Mouse (Mus musculus): ENCODE results near the gene Brca1. TPM values are rescaled to one million over a fixed set of nuclear protein-coding genes. Genes with fewer than 3 reads are reported as not detected.
"Not testable (repeated sequence)": the region's sequence is repeated elsewhere in the genome, so short reads cannot be mapped to it uniquely, and the experiment has no call there.

The Brca1 gene
- polyA plus RNA-seq, 1 experiment from 2014 or later: 12.3 TPM

DNA sequence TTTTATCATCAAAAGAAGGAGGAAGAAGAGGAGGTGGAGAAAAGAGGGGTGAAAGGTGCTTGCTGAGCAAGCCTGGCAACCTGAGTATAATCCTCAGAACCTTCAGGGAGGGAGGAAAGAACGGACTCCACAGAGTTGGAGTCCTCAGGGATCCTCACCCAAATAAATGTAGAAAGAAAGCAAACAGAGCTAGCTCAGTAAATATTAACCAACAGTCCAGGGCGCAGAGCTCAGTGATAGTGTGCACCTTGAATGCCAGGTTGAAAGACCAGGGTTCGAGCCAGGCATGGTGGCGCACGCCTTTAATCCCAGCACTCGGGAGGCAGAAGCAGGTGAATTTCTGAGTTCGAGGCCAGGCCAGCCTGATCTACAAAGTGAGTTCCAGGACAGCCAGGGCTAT lies 96.1 kb downstream of the Brca1 start:
- 0 out of 2 replicates have a peak, but pooled peaks cover 3% of the 10 kb centered on the region for H3K36me3 ChIP-seq (ENCODE audit: control insufficient read depth, insufficient read depth, low read length)
- 83% methylated on average over 7 of the region's 7 CpGs for WGBS (ENCODE audit: insufficient replicate concordance)
- no peak overlapping the region for H3K9ac ChIP-seq (ENCODE audit: low read depth, low read length)
- H3K27me3 ChIP-seq (ENCODE audit: control insufficient read depth, insufficient read depth, low read length): no peaks in the 10 kb centered on the region
- H3K4me2 ChIP-seq: no peak overlapping the region
- no peak overlapping the region for H3K27ac ChIP-seq (ENCODE audit: low read depth, low read length)
- H3K4me1 ChIP-seq (ENCODE audit: control insufficient read depth, insufficient read depth, low read length): peaks cover 8% of the 10 kb centered on the region
- no peaks in the 10 kb centered on the region for H3K9me3 ChIP-seq (replicated peaks; ENCODE audit: control insufficient read depth, low read length)
- ATAC-seq (replicated peaks; ENCODE audit: insufficient number of reproducible peaks, low FRiP score, low TSS enrichment): no peak
- H3K4me3 ChIP-seq (ENCODE audit: low read depth, low read length): no peak overlapping the region

- no peaks in the 10 kb centered on the region for H3K9me3 ChIP-seq (replicated peaks; ENCODE audit: control insufficient read depth, low read length)
- no peaks in the 10 kb centered on the region for H3K36me3 ChIP-seq (ENCODE audit: control insufficient read depth, insufficient read depth, low read length)
- no peak overlapping the region for H3K27ac ChIP-seq (ENCODE audit: low read depth, low read length)
- no peak for ATAC-seq (replicated peaks; ENCODE audit: insufficient number of reproducible peaks, low FRiP score, low TSS enrichment)
- H3K4me3 ChIP-seq (ENCODE audit: low read depth, low read length): no peak overlapping the region
- H3K9ac ChIP-seq (ENCODE audit: low read depth, low read length): no peak overlapping the region
- peaks cover 4% of the 10 kb centered on the region for H3K4me1 ChIP-seq (ENCODE audit: control insufficient read depth, insufficient read depth, low read length)
- H3K4me2 ChIP-seq: no peak overlapping the region
- no peaks in the 10 kb centered on the region for H3K27me3 ChIP-seq (ENCODE audit: control insufficient read depth, insufficient read depth, low read length)
- 78% methylated on average over 6 of the region's 6 CpGs for WGBS (ENCODE audit: insufficient replicate concordance)
Measured at GRCm38 (mm10) chr11:101454702-101455101, 97.1 kb downstream of the Brca1 start.

DNA sequence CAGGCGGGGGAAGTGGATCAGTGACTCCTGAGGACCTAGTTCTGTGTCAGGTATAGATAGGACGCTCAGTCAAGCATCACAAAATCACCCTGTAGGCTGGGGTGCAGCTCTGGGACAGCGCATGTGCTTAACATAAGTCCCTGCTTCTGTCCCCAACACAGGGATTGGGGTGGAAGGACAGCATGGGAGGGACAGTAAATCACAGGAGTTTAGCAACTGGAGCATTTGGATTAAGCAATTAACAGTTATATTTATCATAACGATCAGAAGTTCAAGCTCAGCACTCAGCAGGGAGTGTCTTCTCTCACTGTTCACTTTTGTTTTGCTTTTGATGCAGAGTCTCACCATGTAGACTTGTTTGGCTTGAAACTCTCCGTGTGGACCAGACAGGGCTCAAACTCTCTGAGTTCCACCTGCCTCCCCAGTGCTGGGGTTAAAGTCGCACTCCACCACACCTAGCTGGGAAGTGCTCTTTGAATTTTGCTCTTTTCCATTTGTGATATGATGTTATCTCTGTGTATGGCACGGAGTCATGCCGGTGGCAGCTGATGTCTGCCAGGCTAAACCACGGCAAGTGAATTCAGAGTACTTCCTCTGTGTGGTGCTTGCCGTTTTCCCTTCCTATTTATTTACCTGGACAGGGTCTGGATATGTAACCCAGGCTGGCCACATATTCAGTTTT lies 99.5 kb downstream of the Brca1 start:
- Histone ChIP-seq H3K9me3 (replicated peaks; ENCODE audit: control insufficient read depth, low read length) (no peaks in the 10 kb centered on the region), H3K4me1 (ENCODE audit: control insufficient read depth, insufficient read depth, low read length) (0 out of 2 replicates have a peak, but pooled peaks cover 6% of the 10 kb centered on the region), H3K4me3 (ENCODE audit: low read depth, low read length) (no peak overlapping the region), H3K36me3 (ENCODE audit: control insufficient read depth, insufficient read depth, low read length) (no peaks in the 10 kb centered on the region), H3K27me3 (ENCODE audit: control insufficient read depth, insufficient read depth, low read length) (no peaks in the 10 kb centered on the region), H3K9ac (ENCODE audit: low read depth, low read length) (no peak overlapping the region), H3K27ac (ENCODE audit: low read depth, low read length) (no peak overlapping the region), H3K4me2 (no peak overlapping the region)
- no peak for ATAC-seq (replicated peaks; ENCODE audit: insufficient number of reproducible peaks, low FRiP score, low TSS enrichment)
- WGBS (ENCODE audit: insufficient replicate concordance): 58% methylated on average over 10 of the region's 10 CpGs

- no peaks in the 10 kb centered on the region for H3K9me3 ChIP-seq (replicated peaks; ENCODE audit: control insufficient read depth, low read length)
- no peak overlapping the region for H3K4me2 ChIP-seq
- 87% methylated on average over 10 of the region's 10 CpGs for WGBS (ENCODE audit: insufficient replicate concordance)
- H3K4me3 ChIP-seq (ENCODE audit: low read depth, low read length): no peak overlapping the region
- no peaks in the 10 kb centered on the region for H3K36me3 ChIP-seq (ENCODE audit: control insufficient read depth, insufficient read depth, low read length)
- no peaks in the 10 kb centered on the region for H3K27me3 ChIP-seq (ENCODE audit: control insufficient read depth, insufficient read depth, low read length)
- no peak for ATAC-seq (replicated peaks; ENCODE audit: insufficient number of reproducible peaks, low FRiP score, low TSS enrichment)
- H3K9ac ChIP-seq (ENCODE audit: low read depth, low read length): no peak overlapping the region
- no peak overlapping the region for H3K27ac ChIP-seq (ENCODE audit: low read depth, low read length)
- 0 out of 2 replicates have a peak, but pooled peaks cover 6% of the 10 kb centered on the region for H3K4me1 ChIP-seq (ENCODE audit: control insufficient read depth, insufficient read depth, low read length)
Measured at GRCm38 (mm10) chr11:101451536-101451935, 100.2 kb downstream of the Brca1 start.

DNA sequence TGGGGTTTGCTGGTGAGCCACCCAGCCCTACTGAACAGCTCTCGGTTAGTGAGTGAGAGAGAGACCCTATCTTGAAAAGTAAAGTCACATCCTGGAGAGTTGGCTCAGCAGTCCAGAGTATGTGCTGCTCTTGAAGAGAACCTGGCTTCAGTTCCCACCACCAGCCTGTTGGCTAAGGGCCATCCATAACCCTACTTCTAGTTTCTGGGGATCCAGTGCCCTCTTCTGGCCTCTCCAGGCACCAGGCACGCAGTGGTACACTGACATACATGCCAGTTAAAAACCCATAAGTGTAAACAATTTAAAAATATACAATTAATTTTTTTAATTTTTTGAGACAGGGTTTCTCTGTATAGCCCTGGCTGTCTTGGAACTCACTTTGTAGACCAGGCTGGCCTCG lies 101.4 kb downstream of the Brca1 start:
- H3K36me3 ChIP-seq (ENCODE audit: control insufficient read depth, insufficient read depth, low read length): peaks cover 2% of the 10 kb centered on the region; the same call in 1 of the 2 replicates
- H3K9me3 ChIP-seq (replicated peaks; ENCODE audit: control insufficient read depth, low read length): no peaks in the 10 kb centered on the region
- H3K9ac ChIP-seq (ENCODE audit: low read depth, low read length): no peak overlapping the region
- 85% methylated on average over 3 of the region's 3 CpGs for WGBS (ENCODE audit: insufficient replicate concordance)
- no peak for ATAC-seq (replicated peaks; ENCODE audit: insufficient number of reproducible peaks, low FRiP score, low TSS enrichment)
- 0 out of 2 replicates have a peak, but pooled peaks cover 6% of the 10 kb centered on the region for H3K4me1 ChIP-seq (ENCODE audit: control insufficient read depth, insufficient read depth, low read length)
- no peak overlapping the region for H3K4me3 ChIP-seq (ENCODE audit: low read depth, low read length)
- H3K4me2 ChIP-seq: no peak overlapping the region
- no peaks in the 10 kb centered on the region for H3K27me3 ChIP-seq (ENCODE audit: control insufficient read depth, insufficient read depth, low read length)
- H3K27ac ChIP-seq (ENCODE audit: low read depth, low read length): no peak overlapping the region

GRCm38 (mm10) chr11:101449596-101449995 lies 102.2 kb downstream of the Brca1 start:
- H3K9me3 ChIP-seq (replicated peaks; ENCODE audit: control insufficient read depth, low read length); H3K4me1 ChIP-seq (ENCODE audit: control insufficient read depth, insufficient read depth, low read length); H3K27me3 ChIP-seq (ENCODE audit: control insufficient read depth, insufficient read depth, low read length); H3K4me3 ChIP-seq (ENCODE audit: low read depth, low read length); H3K27ac ChIP-seq (ENCODE audit: low read depth, low read length); ATAC-seq (replicated peaks; ENCODE audit: insufficient number of reproducible peaks, low FRiP score, low TSS enrichment); H3K36me3 ChIP-seq (ENCODE audit: control insufficient read depth, insufficient read depth, low read length); H3K4me2 ChIP-seq; H3K9ac ChIP-seq (ENCODE audit: low read depth, low read length): not testable (repeated sequence)
- WGBS (ENCODE audit: insufficient replicate concordance): 79% methylated on average over 4 of the region's 4 CpGs

DNA sequence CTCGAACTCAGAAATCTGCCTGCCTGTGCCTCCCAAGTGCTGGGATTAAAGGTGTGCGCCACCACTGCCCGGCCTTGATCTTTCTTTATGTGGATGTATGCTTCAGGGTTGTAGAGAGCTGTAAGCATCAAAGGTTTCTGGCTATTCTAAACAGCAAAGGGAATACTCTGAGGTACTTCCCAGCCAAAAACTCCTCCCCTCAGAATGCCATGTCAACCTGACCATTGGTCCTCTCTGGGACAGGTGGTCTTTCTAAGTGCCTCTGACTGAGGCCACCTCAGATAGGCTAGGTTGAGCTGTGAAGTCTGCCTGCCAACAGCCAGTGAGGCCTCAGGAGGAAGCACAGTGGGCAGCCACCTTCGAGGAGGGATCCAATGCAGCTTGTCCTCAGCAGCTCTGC lies 102.9 kb downstream of the Brca1 start:
- Histone ChIP-seq H3K4me3 (ENCODE audit: low read depth, low read length) (peak overlapping the region; percentile 50), H3K9me3 (replicated peaks; ENCODE audit: control insufficient read depth, low read length) (no peaks in the 10 kb centered on the region), H3K27ac (ENCODE audit: low read depth, low read length) (0 out of 2 replicates have a peak overlapping the region, but pooled peaks have one; percentile 1), H3K4me1 (ENCODE audit: control insufficient read depth, insufficient read depth, low read length) (peaks cover 6% of the 10 kb centered on the region), H3K4me2 (peak overlapping the region; percentile 63), H3K27me3 (ENCODE audit: control insufficient read depth, insufficient read depth, low read length) (no peaks in the 10 kb centered on the region), H3K36me3 (ENCODE audit: control insufficient read depth, insufficient read depth, low read length) (peaks cover 14% of the 10 kb centered on the region), H3K9ac (ENCODE audit: low read depth, low read length) (peak overlapping the region; percentile 74; the same call in 1 of the 2 replicates)
- 71% methylated on average over 4 of the region's 4 CpGs for WGBS (ENCODE audit: insufficient replicate concordance)
- no peak for ATAC-seq (replicated peaks; ENCODE audit: insufficient number of reproducible peaks, low FRiP score, low TSS enrichment)

DNA sequence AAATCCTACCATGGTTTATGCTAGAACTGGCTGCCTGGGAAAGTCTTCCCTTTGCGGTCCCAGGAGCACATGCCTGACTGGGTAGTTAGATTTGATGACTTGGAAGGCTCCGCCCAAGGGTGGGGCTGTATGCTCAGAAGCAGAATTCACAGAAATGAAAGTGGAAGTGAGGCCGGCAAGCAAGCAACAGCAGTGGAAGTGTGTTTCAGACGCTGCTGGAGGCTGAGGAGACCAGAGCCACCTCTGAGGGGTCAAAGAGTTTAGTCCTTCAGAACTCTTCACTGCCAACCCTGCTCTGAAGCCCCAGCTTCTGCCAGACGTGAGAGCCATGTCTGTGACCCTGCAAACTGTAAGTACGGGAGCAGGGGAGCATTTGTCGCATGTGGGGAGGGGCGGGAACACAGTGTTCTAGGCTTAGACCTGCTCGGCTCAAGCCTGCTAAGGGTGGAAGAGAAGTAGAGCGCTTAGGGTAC lies 103.4 kb downstream of the Brca1 start, which contains the start of gene Ifi35:
Gene Ifi35 (plus strand): TSS at position 134 of the 473 bp plus-strand sequence.
- Histone ChIP-seq H3K27ac (ENCODE audit: low read depth, low read length) (peak within 1 kb of the TSS; percentile 62), H3K9me3 (replicated peaks; ENCODE audit: control insufficient read depth, low read length) (no peaks in the 10 kb centered on the region), H3K36me3 (ENCODE audit: control insufficient read depth, insufficient read depth, low read length) (peaks cover 19% of the 10 kb centered on the region), H3K4me2 (peak within 1 kb of the TSS; percentile 63), H3K9ac (ENCODE audit: low read depth, low read length) (peak within 1 kb of the TSS; percentile 74), H3K27me3 (ENCODE audit: control insufficient read depth, insufficient read depth, low read length) (no peaks in the 10 kb centered on the region), H3K4me3 (ENCODE audit: low read depth, low read length) (peak within 1 kb of the TSS; percentile 50), H3K4me1 (ENCODE audit: control insufficient read depth, insufficient read depth, low read length) (peaks cover 10% of the 10 kb centered on the region)
- ATAC-seq (replicated peaks; ENCODE audit: insufficient number of reproducible peaks, low FRiP score, low TSS enrichment): peak; percentile 71
- 18% methylated on average over 10 of the region's 10 CpGs for WGBS (ENCODE audit: insufficient replicate concordance)

GRCm38 (mm10) chr11:101447786-101448185 lies 104.0 kb downstream of the Brca1 start:
- H3K4me2 ChIP-seq: peak overlapping the region; percentile 63
- peak overlapping the region; percentile 62; the same call in 1 of the 2 replicates for H3K27ac ChIP-seq (ENCODE audit: low read depth, low read length)
- H3K36me3 ChIP-seq (ENCODE audit: control insufficient read depth, insufficient read depth, low read length): peaks cover 22% of the 10 kb centered on the region
- H3K9me3 ChIP-seq (replicated peaks; ENCODE audit: control insufficient read depth, low read length): no peaks in the 10 kb centered on the region
- H3K4me1 ChIP-seq (ENCODE audit: control insufficient read depth, insufficient read depth, low read length): peaks cover 10% of the 10 kb centered on the region
- 82% methylated on average over 5 of the region's 5 CpGs for WGBS (ENCODE audit: insufficient replicate concordance)
- ATAC-seq (replicated peaks; ENCODE audit: insufficient number of reproducible peaks, low FRiP score, low TSS enrichment): no peak
- no peaks in the 10 kb centered on the region for H3K27me3 ChIP-seq (ENCODE audit: control insufficient read depth, insufficient read depth, low read length)
- H3K9ac ChIP-seq (ENCODE audit: low read depth, low read length): no peak overlapping the region
- no peak overlapping the region for H3K4me3 ChIP-seq (ENCODE audit: low read depth, low read length)
